Mouse (Mus musculus) Patski (cell line): Measurements from ENCODE around the gene Rabgap1. TPM values are rescaled to one million over a fixed set of nuclear protein-coding genes. Genes with fewer than 3 reads are reported as not detected.
"Not testable (repeated sequence)": the region's sequence is repeated elsewhere in the genome, so short reads cannot be mapped to it uniquely, and the experiment has no call there.

ENCODE experiments used
- ATAC-seq: fragments of 100-300 bp; one replicate; pipeline ENCODE4 v1.8.0; 2021
- CTCF ChIA-PET: fragments of 350-600 bp; sonication (Branson Sonifier 250); formaldehyde crosslinking; loops from one replicate; lab custom pipeline; 2022; ENCODE audit warnings: inconsistent platforms; lab: Charles Lee
- POLR2A ChIA-PET: fragments of 350-600 bp; sonication (Branson Sonifier 250); formaldehyde crosslinking; loops from one replicate; lab custom pipeline; 2022; ENCODE audit warnings: antibody characterized with exemption, inconsistent platforms; lab: Charles Lee
- DNase-seq: peaks from one replicate; pipeline ENCODE4 v3.0.0-alpha.2; 2011; ENCODE audit warnings: low read depth, low spot score
- H3K27me3 ChIP-seq: fragments of 371-371 bp; one replicate; pipeline ENCODE4 v1.5.1; 2021
- CTCF ChIP-seq: fragments of 100-300 bp; IDR thresholded peaks from one replicate; pipeline ENCODE4 v1.5.1; 2021
- in situ Hi-C: fragments of 300-500 bp; cut with MboI; formaldehyde crosslinking; loops from 3 replicates; pipeline ENCODE4 v1.11.1; 2018; ENCODE audit warnings: low pct_unique_long_range_greater_than_20kb, mixed read lengths
- polyA plus RNA-seq: library from polyadenylated mRNA; unstranded; gene quantifications from one replicate; pipeline ENCODE4 v1.2.3, GENCODE M21; 2021

The Rabgap1 gene
- polyA plus RNA-seq, 1 experiment from 2014 or later = 55.9 TPM

GRCm38 (mm10) chr2:37452376-37452760, 9.3 kb downstream of the Rabgap1 start:
- ATAC-seq (peak; percentile 56), DNase-seq (no peak)
- in situ Hi-C loops = no loop called here
- no peak for TF ChIP-seq CTCF
- ChIA-PET POLR2A (interaction anchor here (1.0 to 1.1 kb wide), 2 partner anchors 19 to 22 kb away, joined by 3 read pairs; no protein-coding TSS in a partner anchor), CTCF (interaction anchor here (1.1 kb wide), 1 partner anchor 28 kb away, joined by 5 read pairs; no protein-coding TSS in a partner anchor)
- H3K27me3 ChIP-seq = no peaks in the 10 kb centered on the region

GRCm38 (mm10) chr2:37460707-37461106, 17.6 kb downstream of the Rabgap1 start:
- ChIA-PET CTCF (interaction anchor here (1.4 kb wide), 1 partner anchor 25 kb away, joined by 3 read pairs; no protein-coding TSS in a partner anchor), POLR2A (no interaction called here)
- ATAC-seq (no peak), DNase-seq (no peak)
- in situ Hi-C loops = no loop called here
- peak; percentile 35 for TF ChIP-seq CTCF
- no peaks in the 10 kb centered on the region for H3K27me3 ChIP-seq

GRCm38 (mm10) chr2:37466266-37466665, 23.2 kb downstream of the Rabgap1 start:
- ATAC-seq = no peak
- DNase-seq = no peak
- POLR2A ChIA-PET = no interaction called here
- TF ChIP-seq CTCF = no peak
- CTCF ChIA-PET = no interaction called here
- H3K27me3 ChIP-seq = no peaks in the 10 kb centered on the region
- in situ Hi-C loops = no loop called here

GRCm38 (mm10) chr2:37479559-37479958, 36.5 kb downstream of the Rabgap1 start:
- ChIA-PET CTCF (no interaction called here), POLR2A (no interaction called here)
- no peak for TF ChIP-seq CTCF
- no peak for DNase-seq
- ATAC-seq = no peak
- H3K27me3 ChIP-seq = no peaks in the 10 kb centered on the region
- in situ Hi-C loops = no loop called here

- ChIA-PET POLR2A (no interaction called here), CTCF (no interaction called here)
- DNase-seq (no peak), ATAC-seq (no peak)
- H3K27me3 ChIP-seq = no peaks in the 10 kb centered on the region
- in situ Hi-C loops = no loop called here
- no peak for TF ChIP-seq CTCF
These were observed 37.0 kb downstream of the Rabgap1 start for GRCm38 (mm10) chr2:37480039-37480438.

- ATAC-seq = no peak
- POLR2A ChIA-PET = no interaction called here
- no peaks in the 10 kb centered on the region for H3K27me3 ChIP-seq
- DNase-seq = no peak
- in situ Hi-C loops = no loop called here
- no peak for TF ChIP-seq CTCF
- CTCF ChIA-PET = interaction anchor here (1.2 to 3.0 kb wide), 7 partner anchors 8 to 288 kb away, joined by 4 to 18 read pairs (median 9); no protein-coding TSS in a partner anchor
These were observed 41.1 kb downstream of the Rabgap1 start for GRCm38 (mm10) chr2:37484165-37484564.

GRCm38 (mm10) chr2:37485370-37485769, 42.3 kb downstream of the Rabgap1 start:
- POLR2A ChIA-PET = no interaction called here
- in situ Hi-C loops = no loop called here
- peak; percentile 41 for TF ChIP-seq CTCF
- CTCF ChIA-PET = interaction anchor here (0.7 to 3.0 kb wide), 16 partner anchors 9 to 287 kb away, joined by 3 to 18 read pairs (median 4); no protein-coding TSS in a partner anchor
- DNase-seq = no peak
- ATAC-seq = no peak
- no peaks in the 10 kb centered on the region for H3K27me3 ChIP-seq

- ChIA-PET POLR2A (no interaction called here), CTCF (interaction anchor here (1.7 to 3.0 kb wide), 3 partner anchors 10 to 24 kb away, joined by 7 to 18 read pairs (median 15); no protein-coding TSS in a partner anchor)
- in situ Hi-C loops = no loop called here
- TF ChIP-seq CTCF = no peak
- H3K27me3 ChIP-seq = no peaks in the 10 kb centered on the region
- ATAC-seq (no peak), DNase-seq (no peak)
These were observed 43.3 kb downstream of the Rabgap1 start for GRCm38 (mm10) chr2:37486408-37486807.

- DNase-seq (no peak), ATAC-seq (no peak)
- ChIA-PET CTCF (interaction anchor here (2.0 kb wide), 1 partner anchor 282 kb away, joined by 4 read pairs; no protein-coding TSS in a partner anchor), POLR2A (no interaction called here)
- no peak for TF ChIP-seq CTCF
- in situ Hi-C loops = no loop called here
- no peaks in the 10 kb centered on the region for H3K27me3 ChIP-seq
These were observed 45.9 kb downstream of the Rabgap1 start for GRCm38 (mm10) chr2:37488956-37489355.

- CTCF ChIA-PET = interaction anchor here (2.7 to 3.9 kb wide), 2 partner anchors 11 to 12 kb away, joined by 8 to 18 read pairs; no protein-coding TSS in a partner anchor
- no peaks in the 10 kb centered on the region for H3K27me3 ChIP-seq
- ATAC-seq = no peak
- no peak for DNase-seq
- in situ Hi-C loops = no loop called here
- POLR2A ChIA-PET = no interaction called here
- no peak for TF ChIP-seq CTCF
These were observed 54.2 kb downstream of the Rabgap1 start for GRCm38 (mm10) chr2:37497321-37497720.

- H3K27me3 ChIP-seq, in situ Hi-C loops, CTCF ChIA-PET, DNase-seq, ATAC-seq: not testable (repeated sequence)
- POLR2A ChIA-PET = interaction anchor here (0.7 kb wide), 2 partner anchors 13 to 60 kb away, joined by 3 to 4 read pairs; no protein-coding TSS in a partner anchor
These were observed 62.8 kb downstream of the Rabgap1 start for GRCm38 (mm10) chr2:37505856-37506255.
